Mouse (Mus musculus): ENCODE data around the gene Otud6a. TPM values are rescaled to one million over a fixed set of nuclear protein-coding genes. Genes with fewer than 3 reads are reported as not detected.
"Not testable (repeated sequence)": the region's sequence is repeated elsewhere in the genome, so short reads cannot be mapped to it uniquely, and the experiment has no call there.

Gene Otud6a
- total RNA-seq (2021): not detected

- intact Hi-C loops (cut with DNase I): no loop called here
- DNase-seq (ENCODE audit: extremely low spot score in 1 of 2, low spot score in 2 of 2): no peak
Measured at GRCm38 (mm10) chrX:100428693-100429092, at the start of gene Otud6a. Gene Otud6a, plus strand, starts transcription at chrX:100429013.

- DNase-seq (ENCODE audit: extremely low spot score in 1 of 2, low spot score in 2 of 2): no peak
- intact Hi-C loops (cut with DNase I): loop anchor here (5.0 to 10.0 kb wide), 2 partner anchors 578 to 1255 kb away; partner anchors contain the start of gene Efnb1
Measured at GRCm38 (mm10) chrX:100389887-100390286, 38.9 kb upstream of the Otud6a start.

GRCm38 (mm10) chrX:100392304-100392703 lies 36.5 kb upstream of the Otud6a start:
- DNase-seq (ENCODE audit: extremely low spot score in 1 of 2, low spot score in 2 of 2): peak; percentile 2 to 28
- intact Hi-C loops (cut with DNase I): loop anchor here (5.0 to 10.0 kb wide), 2 partner anchors 580 to 1258 kb away; partner anchors contain the start of gene Efnb1

- intact Hi-C loops (cut with DNase I): loop anchor here (5.0 to 10.0 kb wide), 2 partner anchors 582 to 1260 kb away; partner anchors contain the start of gene Efnb1
- DNase-seq (ENCODE audit: extremely low spot score in 1 of 2, low spot score in 2 of 2): no peak
Measured at GRCm38 (mm10) chrX:100394223-100394861, 34.5 kb upstream of the Otud6a start.

- intact Hi-C loops (cut with DNase I): loop anchor here (10.0 kb wide), 1 partner anchor 1260 kb away; the partner anchor contains the start of gene Efnb1
- DNase-seq (ENCODE audit: extremely low spot score in 1 of 2, low spot score in 2 of 2): no peak
Measured at GRCm38 (mm10) chrX:100395026-100395425, 33.8 kb upstream of the Otud6a start.

- intact Hi-C loops (cut with DNase I): no loop called here
- DNase-seq (ENCODE audit: extremely low spot score in 1 of 2, low spot score in 2 of 2): no peak
Measured at GRCm38 (mm10) chrX:100400900-100401299, 27.9 kb upstream of the Otud6a start.

GRCm38 (mm10) chrX:100401657-100402056 lies 27.2 kb upstream of the Otud6a start:
- no peak for DNase-seq (ENCODE audit: extremely low spot score in 1 of 2, low spot score in 2 of 2)
- intact Hi-C loops (cut with DNase I): no loop called here

- DNase-seq (ENCODE audit: extremely low spot score in 1 of 2, low spot score in 2 of 2): no peak
- intact Hi-C loops (cut with DNase I): no loop called here
Measured at GRCm38 (mm10) chrX:100409245-100409644, 19.6 kb upstream of the Otud6a start.

GRCm38 (mm10) chrX:100432311-100432710 lies 3.5 kb downstream of the Otud6a start:
- DNase-seq (ENCODE audit: extremely low spot score in 1 of 2, low spot score in 2 of 2): no peak
- intact Hi-C loops (cut with DNase I): no loop called here

- intact Hi-C loops (cut with DNase I); DNase-seq (ENCODE audit: extremely low spot score in 1 of 2, low spot score in 2 of 2): not testable (repeated sequence)
Measured at GRCm38 (mm10) chrX:100442617-100443016, 13.8 kb downstream of the Otud6a start, which contains the start of gene Awat2. Gene Awat2, minus strand, starts transcription at chrX:100442717.

GRCm38 (mm10) chrX:100443532-100443931 lies 14.7 kb downstream of the Otud6a start:
- no peak for DNase-seq (ENCODE audit: extremely low spot score in 1 of 2, low spot score in 2 of 2)
- intact Hi-C loops (cut with DNase I): no loop called here

- no peak for DNase-seq (ENCODE audit: extremely low spot score in 1 of 2, low spot score in 2 of 2)
- intact Hi-C loops (cut with DNase I): no loop called here
Measured at GRCm38 (mm10) chrX:100468047-100468446, 39.2 kb downstream of the Otud6a start.

- peak in 1 of 2 experiments; percentile 13 for DNase-seq (ENCODE audit: extremely low spot score in 1 of 2, low spot score in 2 of 2)
- intact Hi-C loops (cut with DNase I): no loop called here
Measured at GRCm38 (mm10) chrX:100470126-100470525, 41.3 kb downstream of the Otud6a start.

- no peak for DNase-seq (ENCODE audit: extremely low spot score in 1 of 2, low spot score in 2 of 2)
- intact Hi-C loops (cut with DNase I): no loop called here
Measured at GRCm38 (mm10) chrX:100471491-100471890, 42.7 kb downstream of the Otud6a start.

- intact Hi-C loops (cut with DNase I): no loop called here
- DNase-seq (ENCODE audit: extremely low spot score in 1 of 2, low spot score in 2 of 2): no peak
Measured at GRCm38 (mm10) chrX:100475569-100476223, 46.9 kb downstream of the Otud6a start.

Small RNA genes lying within 50 kb of the gene (microRNA-seq; reads per million reads assigned to microRNA genes)
- 4,740 reads per million, percentile 91 among the genes with 10 or more reads in this experiment for gene Mir676

Other genes with a start within 250 kb of the Otud6a start
- gene Awat2, start 13.7 kb downstream of the Otud6a start, total RNA-seq (2021): not detected
- 10 to 100 TPM; 31.4 to 31.8 TPM for gene Igbp1, start 65.3 kb downstream of the Otud6a start, total RNA-seq (2021)
- not detected for gene Dgat2l6, start 95.8 kb downstream of the Otud6a start, total RNA-seq (2021)
- not detected for gene Awat1, start 143.2 kb downstream of the Otud6a start, total RNA-seq (2021)
- gene P2ry4, start 165.9 kb downstream of the Otud6a start, total RNA-seq (2021): under 1 TPM in 1 of 2 experiments, not detected in 1; 0.10 TPM
- under 1 TPM in 1 of 2 experiments, not detected in 1; 0.36 TPM for gene Arr3, start 176.5 kb downstream of the Otud6a start, total RNA-seq (2021)
- 1 to 10 TPM; 2.5 to 3.4 TPM for gene Kif4, start 196.7 kb downstream of the Otud6a start, total RNA-seq (2021)
- gene Pdzd11, start 197.6 kb downstream of the Otud6a start, total RNA-seq (2021): 10 to 100 TPM; 29.6 to 37.0 TPM